Mouse (Mus musculus) G1E-ER4 (cell line): ENCODE data around the gene Fen1. TPM values are rescaled to one million over a fixed set of nuclear protein-coding genes. Genes with fewer than 3 reads are reported as not detected.

Experiments used
- GATA1 ChIP-seq: IDR thresholded peaks from one replicate; pipeline ENCODE4 v1.8.0; 2012; ENCODE audit warnings: low read length, inconsistent platforms
- polyA plus RNA-seq: library from polyadenylated mRNA; stranded (reverse); fragments of >175 nt; gene quantifications from 2 replicates; pipeline ENCODE4 v1.2.3, GENCODE M21; 2012

Gene Fen1
- polyA plus RNA-seq, 1 experiment: 46.2 TPM

- no peak for TF ChIP-seq GATA1
Observed at GRCm38 (mm10) chr19:10191326-10191725, 12.6 kb downstream of the Fen1 start.

GRCm38 (mm10) chr19:10190796-10191195 lies 13.2 kb downstream of the Fen1 start:
- TF ChIP-seq GATA1: no peak

GRCm38 (mm10) chr19:10189940-10190339 lies 14.0 kb downstream of the Fen1 start:
- no peak for TF ChIP-seq GATA1

- no peak for TF ChIP-seq GATA1
Observed at GRCm38 (mm10) chr19:10189022-10189421, 14.9 kb downstream of the Fen1 start.

- no peak for TF ChIP-seq GATA1
Observed at GRCm38 (mm10) chr19:10188281-10188811, 15.6 kb downstream of the Fen1 start.

- TF ChIP-seq GATA1: no peak
Observed at GRCm38 (mm10) chr19:10186569-10186968, 17.4 kb downstream of the Fen1 start.

- TF ChIP-seq GATA1: no peak
Observed at GRCm38 (mm10) chr19:10185876-10186275, 18.1 kb downstream of the Fen1 start.

GRCm38 (mm10) chr19:10184096-10184495 lies 19.9 kb downstream of the Fen1 start:
- no peak for TF ChIP-seq GATA1

GRCm38 (mm10) chr19:10183299-10183983 lies 20.5 kb downstream of the Fen1 start:
- no peak for TF ChIP-seq GATA1

GRCm38 (mm10) chr19:10182670-10183298 lies 21.2 kb downstream of the Fen1 start, which contains the start of gene Fads1:
Gene Fads1 (plus strand): TSS chr19:10182888.
- TF ChIP-seq GATA1: no peak

GRCm38 (mm10) chr19:10182142-10182541 lies 21.8 kb downstream of the Fen1 start:
- TF ChIP-seq GATA1: no peak

- TF ChIP-seq GATA1: no peak
Observed at GRCm38 (mm10) chr19:10181225-10181624, 22.7 kb downstream of the Fen1 start.

GRCm38 (mm10) chr19:10176941-10177372 lies 27.0 kb downstream of the Fen1 start:
- TF ChIP-seq GATA1: no peak

GRCm38 (mm10) chr19:10176477-10176876 lies 27.5 kb downstream of the Fen1 start:
- no peak for TF ChIP-seq GATA1

- TF ChIP-seq GATA1: no peak
Observed at GRCm38 (mm10) chr19:10174956-10175355, 29.0 kb downstream of the Fen1 start.

- peak; percentile 86 for TF ChIP-seq GATA1
Observed at GRCm38 (mm10) chr19:10173844-10174539, 30.0 kb downstream of the Fen1 start.

- TF ChIP-seq GATA1: peak; percentile 45
Observed at GRCm38 (mm10) chr19:10173116-10173718, 30.8 kb downstream of the Fen1 start.
